Mouse (Mus musculus) adrenal gland, adult 2 months (tissue): Measurements from ENCODE around the gene Opn3. TPM values are rescaled to one million over a fixed set of nuclear protein-coding genes. Genes with fewer than 3 reads are reported as not detected.

Source experiments
- polyA plus RNA-seq: library from polyadenylated mRNA; depleted of rRNA; stranded (reverse); fragments of >200 nt; gene quantifications from 2 replicates; pipeline ENCODE4 v1.2.3, GENCODE M21; 2012; rRNA removed
- total RNA-seq, 2 experiments: library from RNA; stranded (reverse); gene quantifications; 2 replicates each; pipeline ENCODE4 v1.2.3; 2021

The Opn3 gene
- total and polyA plus RNA-seq, 3 experiments: 8.3 to 17.2 (median 10.9) TPM

Other genes starting within 250 kb of the Opn3 start
- 10 to 100 TPM; 22.3 TPM for gene Rgs7, start 200.3 kb downstream of the Opn3 start, total RNA-seq
- gene Rgs7, start 200.3 kb downstream of the Opn3 start, polyA plus RNA-seq: 2.1 and 2.7 TPM in 2 replicates
- under 1 TPM; 0.59 to 0.84 TPM for gene Kmo, start 72.4 kb downstream of the Opn3 start, total RNA-seq
- 0.07 TPM in 1 of 2 replicates, not detected in the other for gene Kmo, start 72.4 kb downstream of the Opn3 start, polyA plus RNA-seq
- 100 to 1,000 TPM; 218 to 258 TPM for gene Fh1, start 67.1 kb downstream of the Opn3 start, total RNA-seq
- 20.5 and 23.8 TPM in 2 replicates for gene Fh1, start 67.1 kb downstream of the Opn3 start, polyA plus RNA-seq
- gene Chml, start 125 bp upstream of the Opn3 start, total RNA-seq: 1 to 10 TPM; 7.3 to 8.0 TPM
- 62.7 and 91.6 TPM in 2 replicates for gene Chml, start 125 bp upstream of the Opn3 start, polyA plus RNA-seq
- gene Wdr64, start 5.8 kb upstream of the Opn3 start, total RNA-seq: not detected
- gene Wdr64, start 5.8 kb upstream of the Opn3 start, polyA plus RNA-seq: not detected in 2 replicates
- 1 to 10 TPM; 1.1 to 1.2 TPM for gene Exo1, start 187.8 kb upstream of the Opn3 start, total RNA-seq
- gene Exo1, start 187.8 kb upstream of the Opn3 start, polyA plus RNA-seq: 0.03 and 0.12 TPM in 2 replicates
- gene Gm38100, start 227.6 kb upstream of the Opn3 start, total RNA-seq: not detected
- gene Gm38100, start 227.6 kb upstream of the Opn3 start, polyA plus RNA-seq: not detected in 2 replicates